Mouse (Mus musculus): Measurements from ENCODE around the gene Rgs9. TPM values are rescaled to one million over a fixed set of nuclear protein-coding genes. Genes with fewer than 3 reads are reported as not detected.

Rgs9 gene
- polyA plus RNA-seq, 1 experiment from 2014 or later, result 1.4 TPM

GRCm38 (mm10) chr11:109187631-109188184, 110.2 kb downstream of the Rgs9 start:
- no peak overlapping the region for H3K27ac ChIP-seq (replicated peaks; ENCODE audit: low read depth, low read length)
- no peak overlapping the region for H3K4me3 ChIP-seq (ENCODE audit: low read depth, low read length)
- H3K36me3 ChIP-seq (ENCODE audit: control insufficient read depth, insufficient read depth, low read length), result no peaks in the 10 kb centered on the region
- no peaks in the 10 kb centered on the region for H3K4me1 ChIP-seq (ENCODE audit: control insufficient read depth, insufficient read depth, low read length)
- no peaks in the 10 kb centered on the region for H3K9me3 ChIP-seq (ENCODE audit: control insufficient read depth, low read length)
- no peak overlapping the region for H3K9ac ChIP-seq (ENCODE audit: low read depth, low read length)
- ATAC-seq (ENCODE audit: low read depth) (no peak), DNase-seq (ENCODE audit: low spot score) (no peak)
- 85% methylated on average over 6 of the region's 6 CpGs for WGBS
- H3K4me2 ChIP-seq (ENCODE audit: low read depth, low read length), result no peak overlapping the region
- H3K27me3 ChIP-seq (replicated peaks; ENCODE audit: control insufficient read depth, insufficient read depth, low read length), result no peaks in the 10 kb centered on the region

GRCm38 (mm10) chr11:109181118-109181517, 116.8 kb downstream of the Rgs9 start:
- Histone ChIP-seq H3K4me1 (ENCODE audit: control insufficient read depth, insufficient read depth, low read length) (0 out of 2 replicates have a peak, but pooled peaks cover 3% of the 10 kb centered on the region), H3K27me3 (replicated peaks; ENCODE audit: control insufficient read depth, insufficient read depth, low read length) (no peaks in the 10 kb centered on the region), H3K9me3 (ENCODE audit: control insufficient read depth, low read length) (no peaks in the 10 kb centered on the region), H3K4me3 (ENCODE audit: low read depth, low read length) (no peak overlapping the region), H3K9ac (ENCODE audit: low read depth, low read length) (no peak overlapping the region), H3K27ac (replicated peaks; ENCODE audit: low read depth, low read length) (no peak overlapping the region), H3K36me3 (ENCODE audit: control insufficient read depth, insufficient read depth, low read length) (no peaks in the 10 kb centered on the region), H3K4me2 (ENCODE audit: low read depth, low read length) (no peak overlapping the region)
- DNase-seq (ENCODE audit: low spot score) (no peak), ATAC-seq (ENCODE audit: low read depth) (no peak)
- 67% methylated on average over 7 of the region's 7 CpGs for WGBS

GRCm38 (mm10) chr11:109180290-109180689, 117.6 kb downstream of the Rgs9 start:
- ATAC-seq (ENCODE audit: low read depth), result no peak
- H3K4me2 ChIP-seq (ENCODE audit: low read depth, low read length), result no peak overlapping the region
- H3K4me3 ChIP-seq (ENCODE audit: low read depth, low read length), result no peak overlapping the region
- 0 out of 2 replicates have a peak, but pooled peaks cover 3% of the 10 kb centered on the region for H3K4me1 ChIP-seq (ENCODE audit: control insufficient read depth, insufficient read depth, low read length)
- 87% methylated on average over 11 of the region's 11 CpGs for WGBS
- H3K9me3 ChIP-seq (ENCODE audit: control insufficient read depth, low read length), result no peaks in the 10 kb centered on the region
- no peaks in the 10 kb centered on the region for H3K27me3 ChIP-seq (replicated peaks; ENCODE audit: control insufficient read depth, insufficient read depth, low read length)
- H3K27ac ChIP-seq (replicated peaks; ENCODE audit: low read depth, low read length), result no peak overlapping the region
- H3K36me3 ChIP-seq (ENCODE audit: control insufficient read depth, insufficient read depth, low read length), result no peaks in the 10 kb centered on the region
- H3K9ac ChIP-seq (ENCODE audit: low read depth, low read length), result no peak overlapping the region
- no peak for DNase-seq (ENCODE audit: low spot score)

GRCm38 (mm10) chr11:109178788-109179518, 119.0 kb downstream of the Rgs9 start:
- H3K4me1 ChIP-seq (ENCODE audit: control insufficient read depth, insufficient read depth, low read length), result 0 out of 2 replicates have a peak, but pooled peaks cover 3% of the 10 kb centered on the region
- H3K27me3 ChIP-seq (replicated peaks; ENCODE audit: control insufficient read depth, insufficient read depth, low read length), result no peaks in the 10 kb centered on the region
- no peak overlapping the region for H3K9ac ChIP-seq (ENCODE audit: low read depth, low read length)
- no peak overlapping the region for H3K27ac ChIP-seq (replicated peaks; ENCODE audit: low read depth, low read length)
- no peaks in the 10 kb centered on the region for H3K36me3 ChIP-seq (ENCODE audit: control insufficient read depth, insufficient read depth, low read length)
- H3K9me3 ChIP-seq (ENCODE audit: control insufficient read depth, low read length), result no peaks in the 10 kb centered on the region
- DNase-seq (ENCODE audit: low spot score) (peak; percentile 86), ATAC-seq (ENCODE audit: low read depth) (peak; percentile 70)
- H3K4me3 ChIP-seq (ENCODE audit: low read depth, low read length), result no peak overlapping the region
- 53% methylated on average over 8 of the region's 8 CpGs for WGBS
- no peak overlapping the region for H3K4me2 ChIP-seq (ENCODE audit: low read depth, low read length)

GRCm38 (mm10) chr11:109175376-109175969, 122.5 kb downstream of the Rgs9 start:
- peaks cover 4% of the 10 kb centered on the region; the same call in 1 of the 2 replicates for H3K9me3 ChIP-seq (ENCODE audit: control insufficient read depth, low read length)
- H3K9ac ChIP-seq (ENCODE audit: low read depth, low read length), result no peak overlapping the region
- no peak overlapping the region for H3K4me2 ChIP-seq (ENCODE audit: low read depth, low read length)
- H3K36me3 ChIP-seq (ENCODE audit: control insufficient read depth, insufficient read depth, low read length), result no peaks in the 10 kb centered on the region
- no peak for ATAC-seq (ENCODE audit: low read depth)
- no peak overlapping the region for H3K27ac ChIP-seq (replicated peaks; ENCODE audit: low read depth, low read length)
- no peak overlapping the region for H3K4me3 ChIP-seq (ENCODE audit: low read depth, low read length)
- 82% methylated on average over 8 of the region's 8 CpGs for WGBS
- no peaks in the 10 kb centered on the region for H3K27me3 ChIP-seq (replicated peaks; ENCODE audit: control insufficient read depth, insufficient read depth, low read length)
- DNase-seq (ENCODE audit: low spot score), result peak; percentile 12
- H3K4me1 ChIP-seq (ENCODE audit: control insufficient read depth, insufficient read depth, low read length), result 0 out of 2 replicates have a peak, but pooled peaks cover 3% of the 10 kb centered on the region

Other genes with a start within 250 kb of the Rgs9 start
- gene E030025P04Rik, start 153.8 kb downstream of the Rgs9 start, polyA plus RNA-seq (2014; fragmentation: Nextera tagmentation; extraction: Ambion mirVana), result not detected in 2 replicates
- 23.4 and 24.5 TPM in 2 replicates for gene Gna13, start 64.7 kb upstream of the Rgs9 start, polyA plus RNA-seq (2014; fragmentation: Nextera tagmentation; extraction: Ambion mirVana)
- gene 9930022D16Rik, start 115.8 kb upstream of the Rgs9 start, polyA plus RNA-seq (2014; fragmentation: Nextera tagmentation; extraction: Ambion mirVana), result 0.08 TPM in 1 of 2 replicates, not detected in the other
- gene Amz2, start 127.8 kb upstream of the Rgs9 start, polyA plus RNA-seq (2014; fragmentation: Nextera tagmentation; extraction: Ambion mirVana), result 39.3 and 40.9 TPM in 2 replicates
- 4.3 and 4.7 TPM in 2 replicates for gene Arsg, start 175.2 kb upstream of the Rgs9 start, polyA plus RNA-seq (2014; fragmentation: Nextera tagmentation; extraction: Ambion mirVana)
- gene Slc16a6, start 175.5 kb upstream of the Rgs9 start, polyA plus RNA-seq (2014; fragmentation: Nextera tagmentation; extraction: Ambion mirVana), result 5.6 and 7.9 TPM in 2 replicates